Mouse (Mus musculus): ENCODE results near the gene Gm12888.
"Not testable (repeated sequence)": the region's sequence is repeated elsewhere in the genome, so short reads cannot be mapped to it uniquely, and the experiment has no call there.

Gene Gm12888

GRCm38 (mm10) chr4:121324817-121325216 is at the start of gene Gm12888:
Gene Gm12888 (minus strand): TSS chr4:121324917.
- DNase-seq (ENCODE audit: low spot score) = not testable (repeated sequence)
